Mouse (Mus musculus): ENCODE results near the gene Mrpl51.
A peak's percentile ranks its signal among the peaks of the same experiment; 100 is the strongest.

The Mrpl51 gene

DNA sequence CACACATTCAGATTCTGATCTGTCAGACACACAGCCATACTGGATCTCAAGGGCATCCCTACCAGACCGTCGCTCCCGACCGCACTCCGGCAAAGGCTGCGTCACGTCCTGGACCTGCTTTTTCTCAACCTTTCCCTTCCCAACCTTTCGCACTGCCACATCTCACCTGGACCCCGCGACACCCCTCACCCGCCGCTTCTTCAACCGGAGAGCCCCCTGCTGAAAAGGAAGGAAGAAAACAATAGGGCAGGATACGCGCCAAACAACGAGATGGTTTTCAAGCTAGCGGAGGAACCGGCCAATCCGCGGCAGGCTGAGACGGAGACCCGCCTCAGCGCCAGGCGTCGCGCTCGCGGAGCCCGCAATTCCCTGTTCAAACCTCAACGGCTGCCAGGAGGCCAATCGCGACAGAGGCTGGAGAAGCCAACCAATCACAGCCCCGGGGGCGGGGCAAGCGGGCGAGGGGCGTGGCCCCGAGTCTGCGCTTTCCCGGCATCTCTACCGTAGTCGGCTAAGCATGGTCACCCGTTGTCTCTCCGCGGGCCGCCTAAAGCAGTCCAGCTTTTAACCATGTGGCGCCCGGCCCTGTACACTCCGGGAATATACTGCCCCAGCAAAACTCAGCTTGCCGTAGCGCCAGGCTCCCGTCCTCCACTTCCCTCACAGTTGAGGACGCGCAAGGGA is at the start of gene Mrpl51, which contains the start of gene Ncapd2:
Gene Mrpl51 (plus strand): TSS at position 470 of the 684 bp plus-strand sequence.
Gene Ncapd2 (minus strand): TSS at position 370 of the 684 bp plus-strand sequence.
- DNase-seq (ENCODE audit: low spot score): peak; percentile 98

DNA sequence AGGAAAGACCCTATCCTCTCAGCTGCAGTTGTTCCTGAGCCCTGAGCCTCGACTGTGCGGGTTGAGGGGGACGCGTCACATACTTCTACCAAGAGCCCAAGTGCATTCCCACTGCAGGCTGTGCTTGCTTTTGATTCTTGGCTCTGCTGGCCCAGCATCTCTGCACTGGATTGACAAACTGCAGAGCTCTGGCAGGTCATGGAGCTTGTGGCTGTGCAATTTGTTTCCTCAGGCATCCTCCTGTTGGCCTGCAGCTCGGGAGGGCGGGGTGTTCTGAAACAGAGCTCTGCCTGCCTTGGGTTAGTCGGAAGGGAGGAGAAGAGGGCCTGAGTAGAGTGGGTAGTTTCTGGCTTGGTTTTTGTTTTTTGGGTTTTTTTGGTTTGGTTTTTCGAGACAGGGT is 49.2 kb upstream of the Mrpl51 start:
- DNase-seq (ENCODE audit: low spot score): peak; percentile 71

GRCm38 (mm10) chr6:125143128-125143527 is 48.5 kb upstream of the Mrpl51 start:
- peak; percentile 62 for DNase-seq (ENCODE audit: low spot score)

DNA sequence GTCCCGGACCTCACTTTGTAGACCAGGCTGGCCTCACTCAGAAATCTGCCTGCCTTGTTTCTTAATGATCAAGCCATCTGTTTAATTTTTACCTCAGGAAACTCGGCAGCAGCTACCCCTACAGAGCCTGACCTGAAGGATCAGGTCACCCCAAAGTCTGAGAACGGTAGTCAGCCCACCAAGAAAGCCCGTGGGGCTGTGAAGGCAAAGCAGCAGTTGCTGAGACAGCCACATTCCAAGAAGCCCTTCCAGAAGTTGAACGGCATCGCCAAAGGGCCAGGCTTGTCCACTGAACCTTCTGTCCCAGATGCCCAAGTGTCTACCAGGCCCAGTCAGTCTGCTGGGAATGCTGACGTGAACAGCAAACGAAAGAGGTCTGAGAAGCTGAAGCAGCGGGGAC is 47.7 kb upstream of the Mrpl51 start:
- DNase-seq (ENCODE audit: low spot score): no peak

- DNase-seq (ENCODE audit: low spot score): peak; percentile 87
Measured at GRCm38 (mm10) chr6:125145001-125145400, 46.6 kb upstream of the Mrpl51 start, which contains the start of gene Iffo1. Gene Iffo1, plus strand, starts transcription at chr6:125145241.

DNA sequence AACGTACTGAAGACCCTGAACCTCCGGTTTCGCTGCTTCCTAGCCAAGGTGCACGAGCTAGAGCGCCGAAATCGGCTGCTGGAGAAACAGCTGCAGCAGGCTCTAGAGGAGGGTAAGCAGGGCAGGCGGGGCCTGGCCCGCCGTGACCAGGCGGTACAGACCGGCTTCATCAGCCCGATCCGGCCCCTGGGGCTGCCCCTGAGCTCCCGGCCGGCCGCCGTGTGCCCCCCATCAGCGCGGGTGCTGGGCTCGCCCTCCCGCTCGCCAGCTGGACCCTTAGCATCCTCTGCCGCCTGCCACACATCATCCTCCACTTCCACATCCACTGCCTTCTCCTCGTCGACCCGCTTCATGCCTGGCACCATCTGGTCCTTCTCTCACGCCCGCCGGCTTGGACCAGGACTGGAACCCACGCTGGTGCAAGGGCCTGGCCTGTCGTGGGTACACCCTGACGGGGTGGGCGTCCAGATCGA is 46.1 kb upstream of the Mrpl51 start:
- peak; percentile 58 for DNase-seq (ENCODE audit: low spot score)

GRCm38 (mm10) chr6:125146148-125146547 is 45.5 kb upstream of the Mrpl51 start:
- DNase-seq (ENCODE audit: low spot score): no peak

GRCm38 (mm10) chr6:125146797-125147196 is 44.8 kb upstream of the Mrpl51 start:
- DNase-seq (ENCODE audit: low spot score): peak; percentile 71

DNA sequence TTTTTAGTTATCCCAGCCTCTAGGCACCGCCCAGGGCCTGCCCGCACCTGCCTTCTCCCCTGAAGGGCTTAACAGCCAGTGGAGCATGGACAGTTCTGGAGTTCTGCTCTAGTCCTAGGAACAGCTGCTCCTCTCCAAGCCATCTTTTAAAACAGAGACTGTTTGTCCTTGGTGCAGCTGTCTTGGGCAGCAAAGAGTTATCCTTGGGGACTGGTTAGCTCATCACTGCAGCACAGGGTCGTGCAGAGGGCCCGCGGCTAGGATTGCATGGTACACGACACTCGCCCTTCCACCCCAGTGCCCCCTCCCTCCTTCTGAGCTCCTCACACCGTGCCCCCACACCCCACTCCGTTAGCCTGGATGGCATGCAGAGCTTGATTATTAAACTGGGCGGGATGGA is 44.3 kb upstream of the Mrpl51 start:
- no peak for DNase-seq (ENCODE audit: low spot score)

DNA sequence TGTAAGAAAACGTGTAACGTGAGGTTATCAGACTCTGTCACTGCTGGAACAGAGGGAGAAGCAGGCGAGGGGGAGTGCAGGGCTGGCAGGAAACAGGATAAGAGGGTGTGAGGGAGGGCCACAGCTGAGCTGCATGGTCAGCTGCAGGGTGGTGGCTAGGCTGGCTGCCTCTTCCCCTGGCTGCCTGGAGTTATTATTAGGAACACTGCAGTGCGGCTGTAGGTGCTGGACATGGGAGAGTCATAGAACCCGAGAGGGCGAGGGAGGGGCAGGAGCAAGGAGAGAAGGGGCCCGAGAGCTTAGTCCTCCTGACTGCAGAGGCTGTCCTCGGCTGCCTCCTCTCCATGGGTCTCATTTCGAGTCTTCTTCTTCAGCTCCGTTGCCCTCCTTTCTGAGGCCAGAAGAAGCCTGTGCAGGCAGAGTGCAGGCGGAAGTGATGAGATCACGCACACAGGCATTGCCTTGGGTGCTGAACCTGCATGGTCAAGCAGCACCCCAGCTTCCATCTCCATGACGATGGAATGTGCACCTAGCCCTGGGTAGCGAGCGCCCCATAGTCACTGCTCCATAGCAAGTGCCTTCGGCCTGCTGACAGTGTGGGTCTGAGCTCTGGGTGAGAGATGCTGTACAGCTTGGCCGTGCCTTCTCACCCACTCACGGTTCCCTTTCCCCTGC is 43.2 kb upstream of the Mrpl51 start:
- DNase-seq (ENCODE audit: low spot score): peak; percentile 64

DNA sequence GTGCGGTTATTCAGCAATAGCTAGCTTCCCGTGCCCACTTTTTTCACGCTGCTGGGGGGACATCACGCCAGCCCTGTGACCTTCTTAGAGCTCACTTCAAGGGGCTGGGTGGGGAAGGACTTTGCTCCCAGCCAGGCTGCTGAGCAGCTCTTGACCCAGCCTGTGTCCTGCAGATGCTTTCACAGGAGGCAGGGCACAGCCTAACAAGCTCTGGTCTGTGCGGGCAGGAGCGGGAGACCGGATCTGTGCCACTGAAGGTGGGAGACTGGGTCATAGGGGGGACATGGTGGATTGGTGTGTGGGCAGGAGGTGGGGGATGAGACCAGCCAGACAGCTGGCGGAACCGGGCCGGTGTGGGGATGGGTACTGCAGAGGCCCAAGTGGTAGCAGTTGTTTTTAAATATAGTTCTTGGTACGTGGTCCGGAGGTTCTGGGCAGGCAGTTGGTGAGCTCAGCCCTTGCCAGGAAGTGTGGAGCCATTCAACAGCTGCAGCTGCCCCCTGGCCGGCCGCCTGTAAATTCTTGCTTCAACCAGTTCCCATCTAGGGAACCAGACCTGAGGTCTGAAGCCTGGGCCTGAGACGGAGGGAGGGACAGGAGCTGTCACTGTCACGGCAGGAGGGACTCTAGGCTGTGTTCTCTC is 42.6 kb upstream of the Mrpl51 start:
- peak; percentile 63 for DNase-seq (ENCODE audit: low spot score)

- DNase-seq (ENCODE audit: low spot score): no peak
Measured at GRCm38 (mm10) chr6:125149569-125149950, 42.0 kb upstream of the Mrpl51 start.

DNA sequence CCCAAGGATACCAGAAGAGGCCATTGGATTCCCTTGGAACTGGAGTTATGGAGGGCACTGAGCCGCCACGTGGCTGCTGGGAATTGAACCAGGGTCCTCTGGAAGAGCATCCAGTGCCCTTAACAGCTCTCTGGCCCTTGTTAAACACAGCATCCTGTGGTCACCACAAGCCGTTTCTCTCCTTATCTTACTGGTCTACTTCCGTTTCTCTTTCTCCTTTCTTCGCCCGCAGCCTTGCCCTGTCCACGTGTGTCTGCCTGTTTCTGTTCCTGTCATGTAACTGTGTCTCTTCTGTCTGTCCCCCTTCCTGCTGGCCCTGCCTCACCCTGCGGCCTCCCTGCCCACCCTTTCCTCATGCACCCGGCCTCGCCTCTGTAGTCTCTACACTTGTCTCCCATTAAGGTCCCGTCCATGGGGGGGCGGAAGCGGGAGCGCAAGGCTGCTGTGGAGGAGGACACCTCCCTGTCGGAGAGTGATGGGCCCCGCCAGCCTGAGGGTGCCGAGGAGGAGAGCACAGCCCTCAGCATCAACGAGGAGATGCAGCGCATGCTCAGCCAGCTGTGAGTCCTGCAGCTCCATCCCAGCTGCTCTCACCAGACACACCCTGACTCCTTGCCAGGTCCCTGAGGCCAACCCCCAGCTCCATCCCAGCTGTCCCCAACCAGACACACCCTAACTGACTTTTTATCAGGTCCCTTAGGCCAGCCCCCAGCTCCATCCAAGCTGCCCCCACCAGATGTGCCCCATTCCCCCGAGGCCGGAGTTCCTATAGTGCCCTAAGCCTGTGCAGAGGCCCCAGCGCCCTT is 39.2 kb upstream of the Mrpl51 start:
- peak; percentile 80 for DNase-seq (ENCODE audit: low spot score)

- no peak for DNase-seq (ENCODE audit: low spot score)
Measured at GRCm38 (mm10) chr6:125153018-125153389, 38.6 kb upstream of the Mrpl51 start.

DNA sequence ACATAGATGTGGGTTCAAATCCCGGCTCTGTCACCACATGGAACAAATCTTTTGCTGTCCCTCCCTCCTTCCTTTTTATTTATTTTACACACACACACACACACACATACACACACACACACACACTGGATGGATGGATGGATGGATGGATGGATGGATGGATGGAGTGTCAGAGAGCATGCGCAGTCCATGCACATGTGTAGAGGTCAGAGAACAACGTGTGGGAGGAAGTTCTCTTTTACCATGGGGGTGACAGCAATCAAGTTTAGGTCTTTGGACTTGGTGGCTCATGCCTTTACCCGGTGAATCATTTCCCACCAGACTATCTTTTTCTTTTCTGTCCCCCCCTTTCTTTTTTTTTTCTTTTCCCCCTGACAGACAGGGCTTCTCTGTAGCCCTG is 37.9 kb upstream of the Mrpl51 start:
- no peak for DNase-seq (ENCODE audit: low spot score)

DNA sequence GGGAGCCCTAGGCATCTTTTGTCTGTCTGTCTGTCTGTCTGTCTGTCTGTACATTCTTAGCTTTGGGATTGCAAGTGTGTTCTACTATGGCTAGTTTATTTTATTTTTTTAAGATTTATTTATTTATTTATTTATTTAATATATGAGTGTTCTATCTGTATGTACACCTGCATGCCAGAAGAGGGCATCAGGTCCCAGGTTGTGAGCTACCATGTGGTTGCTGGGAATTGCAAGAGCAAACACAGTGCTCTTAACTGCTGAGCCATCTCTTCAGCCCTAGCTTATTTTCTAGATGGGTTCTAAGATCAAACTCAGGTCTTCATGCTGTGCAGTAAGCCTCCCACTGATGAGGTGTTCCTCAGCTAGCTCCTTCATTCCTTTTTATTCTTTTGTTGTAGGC is 37.1 kb upstream of the Mrpl51 start:
- DNase-seq (ENCODE audit: low spot score): peak; percentile 65

DNA sequence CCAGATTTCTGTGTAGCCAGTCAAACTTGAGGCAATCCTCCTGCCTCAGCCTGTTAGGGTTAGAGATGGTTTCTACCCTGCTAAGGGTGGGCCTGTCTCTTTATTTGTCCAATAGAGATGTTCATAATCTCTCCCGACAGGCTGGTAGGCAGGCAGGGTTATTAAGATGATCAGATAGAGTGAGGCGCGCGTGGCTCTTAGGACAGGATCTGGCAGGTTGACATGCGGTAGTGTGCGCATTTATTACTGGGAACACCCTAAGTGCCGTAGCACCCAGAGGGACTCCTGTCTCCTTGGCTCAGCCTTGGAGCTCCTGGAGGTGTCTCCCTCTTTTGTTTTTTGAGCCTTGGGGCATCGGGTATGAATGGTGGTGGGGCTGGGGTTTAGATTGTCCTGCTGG is 36.3 kb upstream of the Mrpl51 start:
- no peak for DNase-seq (ENCODE audit: low spot score)

DNA sequence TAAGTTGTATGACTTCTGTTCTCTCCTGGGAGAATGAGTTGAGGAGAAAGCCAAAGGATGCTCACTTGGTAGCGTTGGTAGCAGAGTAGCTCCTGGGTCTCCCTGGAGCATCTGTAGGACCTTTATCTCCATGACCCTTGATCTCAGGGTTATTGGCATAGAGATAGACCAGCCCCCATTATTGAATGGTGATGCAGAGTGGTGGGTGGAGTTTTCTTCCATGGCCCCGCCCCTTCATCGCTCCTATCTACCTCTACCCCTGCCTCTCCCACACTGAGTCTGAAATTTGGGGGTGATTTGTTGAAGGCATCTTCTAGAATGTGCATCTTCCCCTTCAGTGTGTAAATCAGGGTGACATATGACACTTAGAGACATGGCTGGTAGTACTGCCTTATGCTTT is 35.1 kb upstream of the Mrpl51 start:
- no peak for DNase-seq (ENCODE audit: low spot score)

DNA sequence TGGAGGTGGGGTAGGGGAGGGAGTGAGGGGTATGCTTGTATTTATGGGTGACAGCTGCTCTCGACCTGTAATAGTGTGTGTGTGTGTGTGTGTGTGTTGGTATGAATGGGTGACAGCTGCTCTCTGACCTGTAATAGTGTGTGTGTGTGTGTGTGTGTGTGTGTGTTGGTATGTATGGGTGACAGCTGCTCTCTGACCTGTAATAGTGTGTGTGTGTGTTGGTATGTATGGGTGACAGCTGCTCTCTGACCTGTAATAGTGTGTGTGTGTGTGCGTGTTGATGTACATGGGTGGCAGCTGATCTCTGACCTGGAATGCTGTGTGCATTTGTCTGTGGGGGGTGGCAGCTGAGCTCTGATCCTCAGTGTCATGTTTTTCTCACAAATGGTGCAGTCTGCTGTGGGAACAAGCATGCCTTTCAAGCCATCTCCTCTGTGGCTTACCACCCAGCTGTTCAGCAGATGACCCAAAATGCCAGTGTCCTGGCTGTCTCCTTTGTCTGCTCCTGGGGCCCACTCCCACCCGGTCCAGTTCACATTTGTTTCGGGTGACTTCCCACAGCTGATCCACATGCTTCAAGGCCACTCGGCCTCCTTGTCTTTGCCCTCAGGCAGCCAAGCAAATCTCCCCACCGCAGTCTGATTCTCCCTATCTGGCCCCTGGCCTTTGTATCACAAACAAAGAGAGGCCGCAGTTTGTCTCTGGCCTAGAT is 34.5 kb upstream of the Mrpl51 start:
- DNase-seq (ENCODE audit: low spot score): no peak

DNA sequence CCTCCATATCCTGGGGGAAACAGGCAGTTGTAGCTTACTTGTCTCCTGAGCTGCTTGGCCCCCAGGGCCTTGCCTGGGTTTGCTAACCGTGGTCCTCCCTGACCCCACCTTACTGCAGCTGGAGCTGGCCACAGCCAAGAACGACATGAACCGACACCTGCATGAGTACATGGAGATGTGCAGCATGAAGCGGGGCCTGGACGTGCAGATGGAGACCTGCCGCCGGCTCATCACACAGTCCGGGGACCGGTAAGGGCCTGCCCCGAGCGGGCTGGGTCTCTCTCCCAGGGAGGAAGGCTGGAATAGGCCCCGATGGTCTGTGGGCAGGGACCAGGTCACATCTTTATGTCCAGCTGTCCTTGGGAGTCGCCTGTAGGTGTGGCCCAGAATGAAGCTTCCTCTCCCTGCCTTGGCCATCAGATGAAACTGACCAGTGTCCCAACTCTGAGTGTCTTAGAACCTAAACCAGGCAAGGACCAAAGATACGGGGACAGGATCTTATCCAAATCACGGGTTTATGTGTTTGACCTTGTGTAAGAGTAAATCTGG is 32.6 kb upstream of the Mrpl51 start:
- DNase-seq (ENCODE audit: low spot score): no peak
